Mouse (Mus musculus) neutrophil, adult 59 days (primary cell): ENCODE measurements around the gene Cd300lf. TPM values are rescaled to one million over a fixed set of nuclear protein-coding genes. Genes with fewer than 3 reads are reported as not detected.

ENCODE experiments used
- total RNA-seq, 2 experiments: library from RNA; stranded (reverse); gene quantifications; 1 replicate in 1 of 2; 2 replicates in 1 of 2; pipeline ENCODE4 v1.2.4; 2023

The Cd300lf gene
- 100 to 1,000 TPM; 171 to 198 TPM for total RNA-seq

DNA sequence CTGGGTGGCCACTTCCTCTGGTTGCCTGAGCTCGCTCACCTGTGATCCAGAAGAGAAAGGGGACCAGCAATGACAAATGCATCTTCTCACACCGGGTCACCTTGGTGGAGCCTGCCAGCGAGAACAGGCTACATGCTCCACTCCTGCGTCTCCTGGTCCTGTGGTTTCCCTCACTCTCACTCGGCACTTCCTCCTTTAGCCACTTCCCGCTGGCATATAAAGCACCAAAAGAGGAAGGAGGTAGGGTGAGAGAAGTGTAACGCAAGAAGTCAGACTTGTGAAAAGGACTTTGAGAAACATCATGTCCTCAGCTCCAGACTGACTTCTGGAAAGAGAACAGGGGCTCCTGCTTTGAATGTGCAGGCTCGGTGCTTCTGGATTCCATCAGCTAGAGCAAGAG is at the start of gene Cd300lf:
TSS of gene Cd300lf (minus strand) at position 193 of the 400 bp plus-strand sequence.

DNA sequence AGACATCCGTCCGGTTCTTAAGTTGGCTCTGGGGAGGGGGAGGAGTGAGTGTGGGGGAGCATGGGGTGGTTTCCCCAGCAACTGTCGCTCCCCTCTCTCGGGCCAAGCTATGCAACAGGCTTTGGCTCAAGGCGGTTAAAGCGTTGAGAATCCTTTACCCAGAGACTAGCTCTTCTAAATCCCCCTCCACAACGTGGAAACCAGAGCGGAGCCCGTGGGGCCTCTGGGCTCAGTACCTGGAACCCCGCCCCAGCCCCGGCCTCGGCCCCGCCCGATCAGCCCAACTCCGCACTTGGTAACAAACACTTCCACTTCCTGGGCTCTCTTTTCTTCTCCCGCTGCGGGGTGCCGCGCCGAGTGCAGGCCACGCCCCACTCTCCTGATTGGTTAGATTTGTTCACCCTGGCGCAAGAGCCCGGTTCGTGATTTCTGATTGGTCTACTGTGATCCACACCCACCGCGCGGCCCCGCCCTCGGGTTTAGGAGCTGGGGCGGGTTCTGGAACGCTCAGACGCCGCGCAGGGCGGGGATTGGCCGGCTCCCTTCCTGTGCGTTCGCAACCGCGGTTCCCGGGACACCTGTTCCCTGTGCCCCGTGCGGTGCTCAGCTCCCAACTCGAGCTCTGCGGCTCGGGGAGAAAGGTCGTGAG is 29.2 kb upstream of the Cd300lf start, which contains the start of gene Slc9a3r1:
TSS of gene Slc9a3r1 (plus strand) at position 510 of the 649 bp plus-strand sequence.

DNA sequence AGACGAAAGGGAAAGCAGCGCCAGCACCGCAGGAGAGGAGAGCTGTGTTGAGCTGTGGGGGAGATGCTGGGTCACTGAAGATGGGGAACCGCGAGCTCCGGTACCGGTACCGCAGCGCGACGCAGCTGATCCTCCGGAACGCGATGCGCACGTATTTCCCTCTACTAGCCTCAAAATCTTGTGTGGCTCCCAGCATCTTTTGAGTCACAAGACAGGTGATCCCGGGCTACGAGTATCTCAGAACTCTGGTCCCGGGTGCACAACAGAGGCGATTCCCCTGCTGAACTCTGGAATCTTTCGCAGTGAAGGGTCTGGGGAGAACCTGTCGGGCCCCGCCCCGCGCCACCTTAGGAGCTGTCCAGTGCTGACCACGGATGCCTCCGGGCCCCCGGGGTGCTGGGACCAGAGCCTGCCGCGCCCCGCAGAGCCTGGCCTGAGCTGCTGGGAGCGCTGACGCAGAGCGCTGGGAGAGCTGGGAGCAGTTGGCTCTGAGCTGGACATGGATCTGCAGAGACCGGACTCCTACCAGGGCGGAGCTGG is 42.4 kb downstream of the Cd300lf start, which contains the start of gene Rab37:
TSS of gene Rab37 (plus strand) at position 70 of the 540 bp plus-strand sequence.

Other genes with a start within 250 kb of the Cd300lf start
- gene Cd300a, start 244.0 kb downstream of the Cd300lf start, total RNA-seq: 10 to 100 TPM; 57.0 to 71.4 TPM
- gene Cd300lb, start 199.6 kb downstream of the Cd300lf start, total RNA-seq: 100 to 1,000 TPM; 129 to 147 TPM
- 1 to 10 TPM; 1.0 to 1.2 TPM for gene Cd300c, start 164.8 kb downstream of the Cd300lf start, total RNA-seq
- gene Cd300ld, start 144.1 kb downstream of the Cd300lf start, total RNA-seq: 10 to 100 TPM; 86.6 to 92.0 TPM
- 10 to 100 TPM; 58.3 to 72.4 TPM for gene Cd300c2, start 132.1 kb downstream of the Cd300lf start, total RNA-seq
- gene Cd300ld2, start 117.8 kb downstream of the Cd300lf start, total RNA-seq: not detected
- gene Cd300ld4, start 107.0 kb downstream of the Cd300lf start, total RNA-seq: not detected
- 10 to 100 TPM in 1 of 2 experiments, 1 to 10 TPM in 1; 6.9 to 14.7 TPM for gene Cd300ld5, start 96.2 kb downstream of the Cd300lf start, total RNA-seq
- 10 to 100 TPM in 1 of 2 experiments, 1 to 10 TPM in 1; 6.3 to 15.5 TPM for gene Cd300ld3, start 85.6 kb downstream of the Cd300lf start, total RNA-seq
- gene Cd300e, start 71.8 kb downstream of the Cd300lf start, total RNA-seq: 1 to 10 TPM in 1 of 2 experiments, under 1 TPM in 1; 0.56 to 1.1 TPM
- gene Rab37, start 42.6 kb downstream of the Cd300lf start, total RNA-seq: 10 to 100 TPM; 11.1 to 13.9 TPM
- gene Slc9a3r1, start 29.3 kb upstream of the Cd300lf start, total RNA-seq: 100 to 1,000 TPM; 153 to 167 TPM
- 10 to 100 TPM; 36.2 to 46.6 TPM for gene Tmem104, start 53.5 kb upstream of the Cd300lf start, total RNA-seq
- 10 to 100 TPM; 16.2 to 21.2 TPM for gene Nat9, start 53.9 kb upstream of the Cd300lf start, total RNA-seq
- not detected for gene Grin2c, start 133.3 kb upstream of the Cd300lf start, total RNA-seq
- 10 to 100 TPM in 1 of 2 experiments, 1 to 10 TPM in 1; 6.9 to 10.0 TPM for gene Fdxr, start 143.1 kb upstream of the Cd300lf start, total RNA-seq
- 1 to 10 TPM; 2.0 to 2.2 TPM for gene Fads6, start 163.7 kb upstream of the Cd300lf start, total RNA-seq
- not detected for gene Otop2, start 173.2 kb upstream of the Cd300lf start, total RNA-seq
- gene Ush1g, start 188.0 kb upstream of the Cd300lf start, total RNA-seq: not detected
- gene Otop3, start 200.7 kb upstream of the Cd300lf start, total RNA-seq: not detected
- gene Hid1, start 233.8 kb upstream of the Cd300lf start, total RNA-seq: 1 to 10 TPM in 1 of 2 experiments, under 1 TPM in 1; 0.93 to 1.7 TPM
- under 1 TPM; 0.20 to 0.22 TPM for gene Cdr2l, start 247.9 kb upstream of the Cd300lf start, total RNA-seq